Mouse (Mus musculus): ENCODE measurements around the gene Gm18596. TPM values are rescaled to one million over a fixed set of nuclear protein-coding genes. Genes with fewer than 3 reads are reported as not detected.
"Not testable (repeated sequence)": the region's sequence is repeated elsewhere in the genome, so short reads cannot be mapped to it uniquely, and the experiment has no call there.

Gm18596 gene
- total RNA-seq, 2 experiments from 2014 or later: not detected

GRCm38 (mm10) chr10:77720299-77720698 lies 22.1 kb downstream of the Gm18596 start, which contains the start of gene Krtap12-1:
Gene Krtap12-1, plus strand, starts transcription at chr10:77720599.
- DNase-seq (ENCODE audit: low spot score in 2 of 2); intact Hi-C loops (cut with DNase I): not testable (repeated sequence)

- intact Hi-C loops (cut with DNase I): no loop called here
- DNase-seq (ENCODE audit: low spot score in 2 of 2): no peak
Observed at GRCm38 (mm10) chr10:77715507-77715906, 26.9 kb downstream of the Gm18596 start, which contains the start of gene Gm10142. Gene Gm10142, plus strand, starts transcription at chr10:77715807.

GRCm38 (mm10) chr10:77713734-77714133 lies 28.7 kb downstream of the Gm18596 start:
- DNase-seq (ENCODE audit: low spot score in 2 of 2): no peak
- intact Hi-C loops (cut with DNase I): no loop called here

- intact Hi-C loops (cut with DNase I); DNase-seq (ENCODE audit: low spot score in 2 of 2): not testable (repeated sequence)
Observed at GRCm38 (mm10) chr10:77711157-77711556, 31.3 kb downstream of the Gm18596 start, which contains the start of gene Gm10024. Gene Gm10024, plus strand, starts transcription at chr10:77711457.

GRCm38 (mm10) chr10:77709831-77710230 lies 32.6 kb downstream of the Gm18596 start:
- intact Hi-C loops (cut with DNase I): no loop called here
- no peak for DNase-seq (ENCODE audit: low spot score in 2 of 2)

GRCm38 (mm10) chr10:77706326-77706725 lies 36.1 kb downstream of the Gm18596 start, which contains the start of gene Gm10272:
Gene Gm10272, plus strand, starts transcription at chr10:77706626.
- DNase-seq (ENCODE audit: low spot score in 2 of 2): no peak
- intact Hi-C loops (cut with DNase I): no loop called here

- intact Hi-C loops (cut with DNase I): no loop called here
- no peak for DNase-seq (ENCODE audit: low spot score in 2 of 2)
Observed at GRCm38 (mm10) chr10:77697133-77697532, 45.3 kb downstream of the Gm18596 start, which contains the start of gene Gm9508. Gene Gm9508, minus strand, starts transcription at chr10:77697233.

Other genes with a start within 250 kb of the Gm18596 start
- 10 to 100 TPM; 34.2 to 36.0 TPM for gene Fam207a, start 226.9 kb downstream of the Gm18596 start, total RNA-seq (2021)
- 1 to 10 TPM; 2.9 to 3.6 TPM for gene Itgb2, start 212.4 kb downstream of the Gm18596 start, total RNA-seq (2021)
- 10 to 100 TPM; 71.0 to 87.6 TPM for gene Pttg1ip, start 160.9 kb downstream of the Gm18596 start, total RNA-seq (2021)
- 100 to 1,000 TPM; 133 to 140 TPM for gene Sumo3, start 136.5 kb downstream of the Gm18596 start, total RNA-seq (2021)
- gene Gm49325, start 136.4 kb downstream of the Gm18596 start, total RNA-seq (2021): 10 to 100 TPM; 14.2 to 16.3 TPM
- 10 to 100 TPM; 43.7 to 51.3 TPM for gene Ube2g2, start 120.4 kb downstream of the Gm18596 start, total RNA-seq (2021)
- gene Tspear, start 56.1 kb downstream of the Gm18596 start, total RNA-seq (2021): under 1 TPM in 1 of 2 experiments, not detected in 1; 0.14 TPM
- gene Gm19402, start 51.9 kb downstream of the Gm18596 start, total RNA-seq (2021): not detected
- gene Gm9508, start 45.4 kb downstream of the Gm18596 start, total RNA-seq (2021): not detected
- gene Gm10272, start 36.0 kb downstream of the Gm18596 start, total RNA-seq (2021): not detected
- gene Gm10024, start 31.2 kb downstream of the Gm18596 start, total RNA-seq (2021): not detected
- gene Gm10142, start 26.8 kb downstream of the Gm18596 start, total RNA-seq (2021): not detected
- not detected for gene Krtap12-1, start 22.0 kb downstream of the Gm18596 start, total RNA-seq (2021)
- gene Gm10100, start 16.2 kb downstream of the Gm18596 start, total RNA-seq (2021): not detected
- not detected for gene Gm9736, start 8.7 kb upstream of the Gm18596 start, total RNA-seq (2021)
- not detected for gene Gm3233, start 17.0 kb upstream of the Gm18596 start, total RNA-seq (2021)
- not detected for gene Gm3238, start 28.7 kb upstream of the Gm18596 start, total RNA-seq (2021)
- gene Gm7138, start 34.3 kb upstream of the Gm18596 start, total RNA-seq (2021): not detected
- gene Gm3250, start 39.9 kb upstream of the Gm18596 start, total RNA-seq (2021): not detected
- gene Gm7137, start 45.6 kb upstream of the Gm18596 start, total RNA-seq (2021): not detected
- not detected for gene Gm9639, start 52.4 kb upstream of the Gm18596 start, total RNA-seq (2021)
- gene Gm19668, start 56.5 kb upstream of the Gm18596 start, total RNA-seq (2021): not detected
- not detected for gene Gm9507, start 69.2 kb upstream of the Gm18596 start, total RNA-seq (2021)
- gene Gm2696, start 72.0 kb upstream of the Gm18596 start, total RNA-seq (2021): not detected
- not detected for gene Krtap10-4, start 84.5 kb upstream of the Gm18596 start, total RNA-seq (2021)
- gene Krtap10-10, start 93.3 kb upstream of the Gm18596 start, total RNA-seq (2021): not detected
- gene Gm36176, start 104.2 kb upstream of the Gm18596 start, total RNA-seq (2021): not detected
- not detected for gene Gm10318, start 110.2 kb upstream of the Gm18596 start, total RNA-seq (2021)
- gene Gm3285, start 119.3 kb upstream of the Gm18596 start, total RNA-seq (2021): not detected
- 10 to 100 TPM; 13.2 to 13.6 TPM for gene Lrrc3, start 159.9 kb upstream of the Gm18596 start, total RNA-seq (2021)
- gene Trpm2, start 227.9 kb upstream of the Gm18596 start, total RNA-seq (2021): 10 to 100 TPM; 32.3 to 44.9 TPM
- 10 to 100 TPM; 30.3 to 34.7 TPM for gene 1810043G02Rik, start 235.9 kb upstream of the Gm18596 start, total RNA-seq (2021)

Data from left cerebral cortex, postnatal 25 days (tissue).